Mouse (Mus musculus) heart, postnatal 36 days (tissue): Measurements from ENCODE around the gene 1810024B03Rik. TPM values are rescaled to one million over a fixed set of nuclear protein-coding genes. Genes with fewer than 3 reads are reported as not detected.
"Not testable (repeated sequence)": the region's sequence is repeated elsewhere in the genome, so short reads cannot be mapped to it uniquely, and the experiment has no call there.

Source experiments
- DNase-seq, 2 experiments: peaks; one replicate each; pipeline ENCODE4 v3.0.0; 2021 to 2022
- intact Hi-C: fragments of 180-260 bp; cut with DNase I; formaldehyde crosslinking; loops from one replicate; pipeline ENCODE4 v1.15.1; 2025
- total RNA-seq, 2 experiments: library from RNA; stranded (reverse); gene quantifications; 2 replicates each; pipeline ENCODE4 v1.2.3; 2021

The 1810024B03Rik gene
- under 1 TPM; 0.17 to 0.38 TPM for total RNA-seq

GRCm38 (mm10) chr2:127207547-127208451 lies at the start of gene 1810024B03Rik, which contains the start of gene Snrnp200:
1810024B03Rik (minus strand) TSS chr2:127208280.
Snrnp200 (plus strand) TSS chr2:127208386.
- DNase-seq = peak; percentile 90 to 94
- intact Hi-C loops = loop anchor here (5.0 kb wide), 2 partner anchors 40 to 195 kb away; partner anchors contain the start of genes Ciao1 and Tmem127

DNA sequence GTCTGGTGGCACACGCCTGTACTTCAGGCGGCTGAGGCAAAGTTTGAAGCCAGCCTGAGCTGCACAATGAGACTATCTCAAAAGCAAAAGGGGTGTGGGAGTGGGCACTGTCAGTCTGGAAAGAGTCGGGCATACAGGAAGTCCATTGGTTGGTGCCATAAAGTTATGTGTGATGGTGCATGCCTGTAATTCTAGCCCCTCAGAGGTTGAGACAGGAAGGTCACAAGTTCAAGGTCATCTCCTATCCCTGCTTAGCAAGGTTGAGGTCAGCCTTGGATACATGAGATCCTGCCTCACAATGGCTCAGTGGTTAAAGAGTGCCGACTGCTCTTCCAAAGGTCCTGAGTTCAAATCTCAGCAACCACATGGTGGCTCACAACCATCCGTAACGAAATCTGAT lies 47.2 kb upstream of the 1810024B03Rik start:
- no peak for DNase-seq
- intact Hi-C loops = no loop called here

GRCm38 (mm10) chr2:127254604-127255134 lies 46.6 kb upstream of the 1810024B03Rik start:
- intact Hi-C loops = no loop called here
- DNase-seq = no peak

DNA sequence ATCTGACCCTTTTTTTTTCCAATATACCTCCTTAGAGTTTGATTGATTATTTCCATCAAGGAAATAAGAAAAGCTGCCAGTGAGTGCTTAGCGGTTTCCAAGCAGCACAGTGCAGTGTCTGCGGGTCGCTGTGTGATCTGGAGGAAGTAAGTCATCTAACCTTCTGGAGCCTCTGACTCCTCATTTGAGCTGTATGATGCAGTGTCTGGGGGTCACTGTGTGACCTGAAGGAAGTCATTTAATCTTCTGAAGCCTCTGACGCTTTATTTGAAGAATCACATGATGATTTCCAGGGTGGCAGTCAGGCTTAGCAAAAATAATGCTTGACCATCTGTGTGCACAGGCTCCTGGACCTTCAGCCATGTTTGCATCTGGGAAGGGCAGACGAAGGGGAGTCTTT lies 44.7 kb upstream of the 1810024B03Rik start:
- DNase-seq = no peak
- intact Hi-C loops = no loop called here

GRCm38 (mm10) chr2:127251880-127252527 lies 43.9 kb upstream of the 1810024B03Rik start:
- peak in 1 of 2 experiments; percentile 36 for DNase-seq
- intact Hi-C loops = no loop called here

DNA sequence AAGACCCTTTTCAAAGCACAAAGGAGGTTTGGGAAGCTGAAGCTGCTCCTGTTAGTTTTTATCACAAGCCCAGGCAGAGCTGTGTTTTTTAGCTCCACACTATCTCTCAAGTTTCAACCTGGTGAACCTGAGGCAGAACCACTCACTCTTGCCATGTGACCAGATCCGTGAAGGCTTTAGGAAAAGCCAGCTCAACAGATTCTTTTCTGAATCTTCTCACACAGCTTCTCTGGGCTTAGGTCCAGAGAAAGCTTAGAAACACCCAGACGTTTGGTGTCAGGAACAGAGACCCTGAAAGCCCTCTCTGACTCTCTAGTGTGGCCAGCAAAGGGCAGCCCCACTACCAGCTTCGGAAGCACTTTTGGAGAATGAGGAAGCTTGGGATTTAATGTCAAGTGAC lies 43.4 kb upstream of the 1810024B03Rik start:
- no peak for DNase-seq
- intact Hi-C loops = no loop called here

GRCm38 (mm10) chr2:127250291-127251008 lies 42.4 kb upstream of the 1810024B03Rik start:
- DNase-seq = no peak
- intact Hi-C loops = no loop called here

DNA sequence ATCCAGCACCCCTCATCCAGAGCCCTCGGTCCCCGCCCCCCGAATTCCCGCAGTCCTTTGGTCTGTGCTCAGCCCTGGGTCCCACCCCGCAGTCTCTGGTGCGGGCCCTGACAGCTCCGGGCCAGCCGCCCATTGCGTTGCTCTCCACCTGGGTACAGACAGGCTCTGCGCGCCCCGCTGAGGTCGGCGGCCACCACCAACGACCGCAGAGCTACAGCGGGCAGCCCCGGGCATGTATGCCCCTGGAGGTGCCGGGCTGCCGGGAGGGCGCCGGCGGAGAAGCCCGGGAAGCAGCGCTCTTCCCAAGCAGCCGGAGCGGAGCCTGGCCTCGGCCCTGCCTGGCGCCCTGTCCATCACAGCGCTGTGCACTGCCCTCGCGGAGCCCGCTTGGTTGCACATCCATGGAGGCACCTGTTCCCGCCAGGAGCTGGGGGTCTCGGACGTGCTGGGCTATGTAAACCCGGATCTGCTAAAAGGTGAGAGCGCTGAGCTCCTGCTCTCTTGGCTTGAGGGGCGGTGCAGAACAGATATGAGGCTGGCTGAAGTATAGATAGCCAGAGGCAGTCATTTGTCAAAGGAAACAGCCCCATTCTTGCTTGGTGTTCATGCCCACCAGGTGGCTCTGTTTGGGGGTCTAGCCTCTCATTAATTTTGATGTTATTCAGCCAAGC lies 40.4 kb upstream of the 1810024B03Rik start:
- DNase-seq = peak; percentile 35 to 40
- intact Hi-C loops = loop anchor here (2.0 to 5.0 kb wide), 4 partner anchors 22 to 316 kb away; partner anchors contain the start of genes 1810024B03Rik, Snrnp200, Sppl2a and Stard7

- intact Hi-C loops = loop anchor here (2.0 to 5.0 kb wide), 4 partner anchors 23 to 315 kb away; partner anchors contain the start of genes 1810024B03Rik, Snrnp200, Sppl2a and Stard7
- DNase-seq = peak; percentile 94 to 95
Measured at GRCm38 (mm10) chr2:127247592-127248333, 39.7 kb upstream of the 1810024B03Rik start, which contains the start of the genes Ciao1 and Tmem127. Ciao1 (minus strand) TSS chr2:127247816. Tmem127 (plus strand) TSS chr2:127247908.

DNA sequence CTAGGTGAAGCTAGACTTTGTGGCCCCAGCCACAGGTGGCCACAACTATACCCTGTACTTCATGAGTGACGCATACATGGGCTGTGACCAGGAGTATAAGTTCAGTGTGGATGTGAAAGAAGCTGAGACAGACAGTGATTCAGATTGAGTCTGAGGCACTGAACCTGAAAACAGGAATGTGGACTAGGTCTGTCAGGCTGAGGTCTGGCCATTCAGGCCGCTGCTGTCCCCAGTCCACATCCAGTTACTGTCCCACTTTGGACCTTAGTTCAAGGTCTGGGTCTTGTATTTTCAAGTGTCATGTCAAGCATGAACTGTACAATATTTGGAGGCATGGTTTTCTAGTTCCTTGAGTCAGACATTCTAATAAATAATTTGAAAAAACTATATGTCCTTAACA lies 32.0 kb upstream of the 1810024B03Rik start:
- no peak for DNase-seq
- intact Hi-C loops = no loop called here

- intact Hi-C loops = no loop called here
Measured at GRCm38 (mm10) chr2:127237897-127238610, 30.0 kb upstream of the 1810024B03Rik start.

DNA sequence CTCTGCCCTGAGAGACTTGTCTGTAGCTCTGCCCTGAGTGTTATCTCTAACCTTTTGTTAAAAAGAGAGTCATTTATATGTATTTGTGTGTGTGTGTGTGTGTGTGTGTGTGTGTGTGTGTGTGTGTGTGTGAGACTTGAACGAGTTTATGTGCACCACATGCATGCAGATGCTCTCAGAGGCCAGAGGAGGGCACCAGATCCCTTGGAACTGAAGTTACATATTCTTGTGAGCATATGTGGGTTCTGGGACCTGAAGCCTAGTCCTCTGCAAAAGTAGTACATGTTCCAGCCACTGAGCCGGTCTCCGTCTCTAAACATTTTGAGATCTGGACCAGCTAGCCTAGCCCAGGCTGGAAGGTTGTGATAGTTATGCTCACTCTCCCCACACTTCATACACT lies 17.2 kb upstream of the 1810024B03Rik start:
- intact Hi-C loops = no loop called here

More at GRCm38 (mm10) chr2:127237897-127238610, 30.0 kb upstream of the 1810024B03Rik start:
- DNase-seq = no peak

GRCm38 (mm10) chr2:127217746-127218145 lies 9.7 kb upstream of the 1810024B03Rik start:
- intact Hi-C loops = no loop called here
- no peak for DNase-seq

More for the DNA sequence above, 17.2 kb upstream of the 1810024B03Rik start:
- no peak for DNase-seq

GRCm38 (mm10) chr2:127210701-127211100 lies 2.6 kb upstream of the 1810024B03Rik start:
- DNase-seq = no peak
- intact Hi-C loops = no loop called here

DNA sequence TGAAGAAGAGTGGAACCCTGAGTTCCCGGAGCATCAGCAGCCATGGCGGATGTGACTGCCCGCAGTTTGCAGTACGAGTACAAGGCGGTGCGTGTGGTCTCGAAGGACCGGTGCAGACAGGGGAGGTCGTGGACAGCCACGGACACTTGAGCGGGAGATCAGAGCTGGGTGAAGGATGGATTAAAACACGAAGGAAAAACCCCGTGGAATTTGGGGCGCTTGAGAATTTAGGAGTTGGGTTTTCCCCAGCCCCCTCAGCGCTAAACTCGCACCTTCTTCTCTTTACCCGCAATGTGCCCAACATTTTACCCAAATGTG lies 331 bp upstream of the 1810024B03Rik start:
- intact Hi-C loops = loop anchor here (5.0 kb wide), 2 partner anchors 39 to 196 kb away; partner anchors contain the start of genes Ciao1 and Tmem127

GRCm38 (mm10) chr2:127206916-127207315 lies 1.2 kb downstream of the 1810024B03Rik start:
- intact Hi-C loops = loop anchor here (5.0 kb wide), 2 partner anchors 40 to 195 kb away; partner anchors contain the start of genes Ciao1 and Tmem127
- no peak for DNase-seq

More for the DNA sequence above, 331 bp upstream of the 1810024B03Rik start:
- no peak for DNase-seq

DNA sequence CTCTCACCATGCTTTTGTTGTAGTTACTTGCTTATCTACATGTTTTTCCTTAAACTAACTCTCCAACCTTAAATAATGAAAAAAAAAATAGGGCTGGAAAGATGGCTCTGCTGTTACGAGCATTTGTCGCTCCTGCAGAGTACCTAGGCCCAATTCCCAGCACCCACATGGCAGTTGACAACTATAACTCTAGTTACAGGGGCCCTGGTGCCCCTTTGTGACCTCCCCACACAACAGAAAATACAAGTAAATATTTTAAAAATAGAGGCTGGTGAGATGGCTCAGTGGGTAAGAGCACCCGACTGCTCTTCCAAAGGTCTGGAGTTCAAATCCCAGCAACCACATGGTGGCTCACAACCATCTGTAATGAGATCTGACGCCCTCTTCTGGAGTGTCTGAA lies 2.1 kb downstream of the 1810024B03Rik start:
- intact Hi-C loops = loop anchor here (1.0 to 5.0 kb wide), 4 partner anchors 23 to 194 kb away; partner anchors contain the start of genes Ciao1 and Tmem127
- not testable (repeated sequence) for DNase-seq

DNA sequence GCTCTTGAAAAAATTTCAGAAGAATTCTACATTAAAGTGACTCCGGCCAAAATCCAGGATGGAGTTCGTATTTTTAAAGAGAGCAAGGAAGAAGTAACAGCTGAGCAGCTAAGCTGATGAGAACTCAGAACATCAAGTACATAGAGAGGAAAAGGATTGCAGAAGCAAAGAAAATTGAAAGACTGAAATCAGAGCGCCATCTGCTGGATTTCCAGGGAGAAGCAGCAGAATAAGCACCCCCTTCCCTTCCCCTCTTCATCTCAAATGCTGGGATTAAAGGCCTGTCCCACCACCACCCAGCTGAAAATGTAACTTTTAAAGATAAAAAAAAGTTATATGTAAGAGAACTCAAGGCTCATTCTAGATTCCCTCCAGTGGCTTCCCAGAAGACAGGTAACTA lies 3.1 kb downstream of the 1810024B03Rik start:
- DNase-seq = peak; percentile 66 to 69
- intact Hi-C loops = loop anchor here (1.0 to 5.0 kb wide), 5 partner anchors 22 to 193 kb away; partner anchors contain the start of genes Ciao1 and Tmem127
